Mouse (Mus musculus) intestine, embryonic 14.5 days (tissue): ENCODE measurements around the gene H2-Q2. TPM values are rescaled to one million over a fixed set of nuclear protein-coding genes. Genes with fewer than 3 reads are reported as not detected.
A peak's percentile ranks its signal among the peaks of the same experiment; 100 is the strongest.
"Not testable (repeated sequence)": the region's sequence is repeated elsewhere in the genome, so short reads cannot be mapped to it uniquely, and the experiment has no call there.

Experiments used
- ATAC-seq: fragments of 200-750 bp; cut with Nextera tagmentation; replicated peaks from 2 replicates; pipeline ENCODE4 v1.8.0; 2017; ENCODE audit warnings: low read depth, moderate number of reproducible peaks, moderate TSS enrichment, moderate library complexity; ENCODE audit not compliant: low FRiP score, low TSS enrichment
- DNase-seq: peaks from one replicate; pipeline ENCODE4 v3.0.0-alpha.2; 2018; ENCODE audit warnings: low spot score
- H3K27ac ChIP-seq: fragments of 300-500 bp; sonication (generic); 2 replicates; pipeline ENCODE4 v1.5.1; 2014; ENCODE audit warnings: low read depth, mild to moderate bottlenecking, control low read depth
- H3K27me3 ChIP-seq: fragments of 300-500 bp; sonication (generic); replicated peaks from 2 replicates; pipeline ENCODE4 v1.6.1; 2014; ENCODE audit warnings: low read length, control low read depth; ENCODE audit not compliant: control insufficient read depth, insufficient read depth
- H3K36me3 ChIP-seq: fragments of 300-500 bp; sonication (generic); 2 replicates; pipeline ENCODE4 v1.6.1; 2014; ENCODE audit warnings: low read length, control low read depth; ENCODE audit not compliant: control insufficient read depth, insufficient read depth
- H3K4me1 ChIP-seq: fragments of 300-500 bp; sonication (generic); replicated peaks from 2 replicates; pipeline ENCODE4 v1.6.1; 2014; ENCODE audit warnings: low read length, control low read depth, mixed read lengths; ENCODE audit not compliant: control insufficient read depth, insufficient read depth
- H3K4me2 ChIP-seq: fragments of 300-500 bp; sonication (generic); 2 replicates; pipeline ENCODE4 v1.6.1; 2014; ENCODE audit warnings: low read length
- H3K4me3 ChIP-seq: fragments of 300-500 bp; sonication (generic); 2 replicates; pipeline ENCODE4 v1.5.1; 2014; ENCODE audit warnings: low read depth, low read length, control low read depth, mixed read lengths
- H3K9ac ChIP-seq: fragments of 300-500 bp; sonication (generic); 2 replicates; pipeline ENCODE4 v1.6.1; 2014; ENCODE audit warnings: mild to moderate bottlenecking, low read length
- H3K9me3 ChIP-seq: fragments of 300-500 bp; sonication (generic); 2 replicates; pipeline ENCODE4 v1.6.1; 2016; ENCODE audit warnings: low read length, control low read depth; ENCODE audit not compliant: control insufficient read depth
- WGBS: fragments of 180-500 bp; shearing (Covaris S2); extraction: QIAGEN DNeasy Blood & Tissue Kit; methylation state at CpG from one replicate; pipeline ENCODE4 v1.1.7; 2014; 5-methylcytosine and 5-hydroxymethylcytosine counted together
- polyA plus RNA-seq: library from polyadenylated mRNA; unstranded; fragments of >200 nt; fragmentation: Nextera tagmentation; extraction: Ambion mirVana; gene quantifications from 2 replicates; pipeline ENCODE4 v1.2.1, GENCODE M21; 2014

The H2-Q2 gene
- polyA plus RNA-seq, 1 experiment from 2014 or later, result 37.3 TPM

GRCm38 (mm10) chr17:35318671-35319070 lies 23.4 kb upstream of the H2-Q2 start:
- Histone ChIP-seq H3K27ac (no peak overlapping the region), H3K9ac (no peak overlapping the region), H3K4me1 (no peaks in the 10 kb centered on the region; the same call in 1 of the 2 replicates), H3K4me2 (no peak overlapping the region), H3K4me3 (no peak overlapping the region), H3K36me3 (no peaks in the 10 kb centered on the region), H3K27me3 (peaks cover 22% of the 10 kb centered on the region), H3K9me3 (no peaks in the 10 kb centered on the region)
- DNase-seq (no peak), ATAC-seq (no peak)

DNA sequence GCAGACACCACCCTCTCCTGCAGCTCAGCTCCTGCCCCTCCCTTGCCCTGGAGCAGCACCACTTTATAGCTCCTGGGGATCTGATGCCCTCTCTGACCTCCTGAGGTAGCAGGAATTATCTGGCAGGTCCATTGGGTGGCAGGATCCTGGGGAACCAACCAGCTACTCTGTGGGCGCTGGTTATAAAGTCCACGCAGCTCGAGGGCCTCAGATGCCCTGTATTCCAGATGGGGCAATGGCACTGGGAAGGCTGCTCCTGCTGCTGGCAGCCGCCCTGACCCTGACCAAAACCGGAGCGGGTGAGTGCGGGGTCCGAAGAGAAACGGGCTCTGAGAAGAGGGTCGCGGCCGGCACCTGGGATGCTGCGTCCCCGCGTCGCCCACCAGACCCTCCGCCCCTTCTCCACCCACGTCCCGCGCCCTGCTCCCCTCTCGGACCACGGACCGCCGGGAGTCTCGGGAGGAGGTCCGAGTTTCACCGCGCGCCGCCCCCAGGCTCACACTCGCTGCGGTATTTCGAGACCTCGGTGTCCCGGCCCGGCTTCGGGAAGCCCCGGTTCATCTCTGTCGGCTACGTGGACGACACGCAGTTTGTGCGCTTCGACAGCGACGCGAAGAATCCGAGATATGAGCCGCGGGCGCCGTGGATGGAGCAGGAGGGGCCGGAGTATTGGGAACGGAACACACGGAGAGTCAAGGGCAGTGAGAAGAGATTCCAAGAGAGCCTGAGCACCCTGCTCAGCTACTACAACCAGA lies 21.5 kb upstream of the H2-Q2 start, which contains the start of gene H2-Q1:
Gene H2-Q1 (plus strand): TSS at position 79 of the 755 bp plus-strand sequence.
- WGBS, result 1% methylated on average over 55 of the region's 55 CpGs

GRCm38 (mm10) chr17:35325124-35325523 lies 16.9 kb upstream of the H2-Q2 start:
- DNase-seq, result peak; percentile 43

More for the DNA sequence above, 21.5 kb upstream of the H2-Q2 start, which contains the start of gene H2-Q1:
- Histone ChIP-seq H3K36me3 (no peaks in the 10 kb centered on the region), H3K9me3 (no peaks in the 10 kb centered on the region), H3K27me3 (peaks cover 22% of the 10 kb centered on the region), H3K4me2 (peak within 1 kb of the TSS; percentile 61), H3K4me3 (peak within 1 kb of the TSS; percentile 32), H3K9ac (0 out of 2 replicates have a peak within 1 kb of the TSS, but pooled peaks have one; percentile 20), H3K4me1 (no peaks in the 10 kb centered on the region; the same call in 1 of the 2 replicates), H3K27ac (no peak within 1 kb of the TSS)
- peak; percentile 52 for DNase-seq
- no peak for ATAC-seq

DNA sequence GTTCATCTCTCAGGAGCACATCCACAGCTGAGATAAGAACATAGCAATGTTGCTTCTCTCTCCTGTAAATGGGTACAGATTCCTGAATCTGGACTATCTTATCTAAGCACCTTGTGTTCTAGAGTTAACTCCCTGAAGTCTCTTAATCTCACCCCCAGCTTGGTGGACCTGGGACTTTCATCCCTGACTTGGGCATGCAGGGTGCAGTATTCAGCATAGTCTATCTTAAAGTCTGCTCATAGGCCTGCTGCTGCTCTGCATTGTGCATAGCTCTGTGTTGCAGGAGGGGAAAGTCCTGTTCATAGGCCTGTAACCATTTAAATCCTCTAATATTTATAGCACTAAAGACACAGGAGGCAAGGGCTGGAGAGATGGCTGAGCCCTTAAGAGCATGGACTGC lies 16.0 kb upstream of the H2-Q2 start:
- not testable (repeated sequence) for H3K27me3 ChIP-seq

More at GRCm38 (mm10) chr17:35325124-35325523, 16.9 kb upstream of the H2-Q2 start:
- H3K27me3 ChIP-seq, result peaks cover 18% of the 10 kb centered on the region
- H3K4me2 ChIP-seq, H3K9me3 ChIP-seq, ATAC-seq, H3K4me3 ChIP-seq, H3K9ac ChIP-seq, H3K36me3 ChIP-seq, H3K27ac ChIP-seq, H3K4me1 ChIP-seq: not testable (repeated sequence)
- WGBS, result 52% methylated on average over 1 of the region's 1 CpGs

GRCm38 (mm10) chr17:35329714-35330113 lies 12.3 kb upstream of the H2-Q2 start:
- WGBS, result 54% methylated on average over 3 of the region's 3 CpGs
- H3K4me1 ChIP-seq, H3K27me3 ChIP-seq, H3K36me3 ChIP-seq, H3K4me3 ChIP-seq, DNase-seq, H3K4me2 ChIP-seq, H3K9me3 ChIP-seq, ATAC-seq, H3K9ac ChIP-seq, H3K27ac ChIP-seq: not testable (repeated sequence)

More for the DNA sequence above, 16.0 kb upstream of the H2-Q2 start:
- DNase-seq, result peak; percentile 34
- not testable (repeated sequence) for H3K9me3 ChIP-seq, H3K4me1 ChIP-seq, H3K4me3 ChIP-seq, H3K4me2 ChIP-seq, H3K9ac ChIP-seq, H3K27ac ChIP-seq, ATAC-seq, H3K36me3 ChIP-seq

DNA sequence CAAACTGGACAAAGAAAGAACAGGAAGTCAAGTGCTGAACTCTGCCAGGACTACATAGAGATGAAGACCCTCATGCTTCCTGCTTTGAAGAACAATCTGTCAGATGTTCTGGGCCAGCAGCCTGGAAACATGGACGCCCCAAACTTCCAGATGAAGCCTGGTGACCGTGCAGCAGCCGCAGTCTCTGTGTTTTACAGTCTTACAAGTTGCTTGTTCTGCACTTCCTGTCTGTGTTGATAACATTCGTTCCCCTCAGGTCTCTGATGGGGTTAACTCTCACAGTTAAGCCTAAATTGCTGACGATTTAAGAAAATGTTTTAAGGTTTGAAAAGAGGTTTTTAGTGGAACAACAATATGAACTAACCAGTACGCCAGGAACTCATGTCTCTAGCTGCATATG lies 10.5 kb upstream of the H2-Q2 start:
- not testable (repeated sequence) for DNase-seq, H3K4me2 ChIP-seq, H3K27me3 ChIP-seq, H3K4me3 ChIP-seq, H3K36me3 ChIP-seq, H3K9me3 ChIP-seq, H3K9ac ChIP-seq, H3K4me1 ChIP-seq, H3K27ac ChIP-seq, ATAC-seq
- 53% methylated on average over 6 of the region's 6 CpGs for WGBS

DNA sequence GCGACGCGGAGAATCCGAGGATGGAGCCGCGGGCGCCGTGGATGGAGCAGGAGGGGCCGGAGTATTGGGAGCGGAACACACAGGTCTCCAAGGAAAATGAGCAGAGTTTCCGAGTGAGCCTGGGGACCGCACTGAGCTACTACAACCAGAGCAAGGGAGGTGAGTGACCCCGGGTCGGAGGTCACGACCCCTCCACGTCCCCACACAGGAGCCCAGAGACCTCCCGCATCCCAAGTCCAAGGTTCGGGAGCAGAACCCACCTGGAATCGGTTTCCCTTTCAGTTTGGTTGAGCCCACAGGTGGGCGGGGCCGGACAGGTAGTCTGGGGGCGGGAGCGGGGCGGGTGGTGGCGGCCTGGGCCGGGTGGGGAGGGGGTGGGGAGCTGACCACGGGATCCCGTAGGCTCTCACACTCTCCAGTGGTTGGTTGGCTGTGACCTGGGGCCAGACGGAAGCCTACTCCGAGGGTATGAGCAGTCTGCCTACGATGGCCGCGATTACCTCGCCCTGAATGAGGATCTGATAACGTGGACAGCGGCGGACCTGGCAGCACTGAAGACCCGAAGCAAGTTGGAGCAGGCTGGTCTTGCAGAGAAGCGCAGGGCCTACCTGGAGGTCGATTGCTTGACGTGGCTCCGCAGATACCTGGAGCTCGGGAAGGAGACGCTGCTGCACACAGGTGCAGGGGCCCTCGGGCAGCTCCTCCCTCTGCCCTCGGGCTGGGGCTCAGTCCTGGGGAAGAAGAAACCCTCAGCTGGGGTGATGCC lies 852 bp downstream of the H2-Q2 start:
- 3% methylated on average over 45 of the region's 46 CpGs for WGBS
- peak; percentile 59 for DNase-seq

DNA sequence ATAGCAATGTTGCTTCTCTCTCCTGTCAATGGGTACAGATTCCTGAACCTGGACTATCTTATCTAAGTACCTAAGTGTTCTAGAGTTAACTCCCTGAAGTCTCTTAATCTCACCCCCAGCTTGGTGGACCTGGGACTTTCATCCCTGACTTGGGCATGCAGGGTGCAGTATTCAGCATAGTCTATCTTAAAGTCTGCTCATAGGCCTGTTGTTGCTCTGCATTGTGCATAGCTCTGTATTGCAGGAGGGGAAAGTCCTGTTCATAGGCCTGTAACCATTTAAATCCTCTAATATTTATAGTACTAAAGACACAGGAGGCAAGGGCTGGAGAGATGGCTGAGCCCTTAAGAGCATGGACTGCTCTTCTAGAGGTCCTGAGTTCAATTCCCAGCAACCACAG lies 5.6 kb downstream of the H2-Q2 start:
- not testable (repeated sequence) for H3K36me3 ChIP-seq, H3K27me3 ChIP-seq, H3K27ac ChIP-seq, H3K9me3 ChIP-seq, DNase-seq, H3K9ac ChIP-seq, H3K4me3 ChIP-seq, ATAC-seq, H3K4me1 ChIP-seq, H3K4me2 ChIP-seq

More for the DNA sequence above, 852 bp downstream of the H2-Q2 start:
- no peaks in the 10 kb centered on the region for H3K36me3 ChIP-seq
- H3K9ac ChIP-seq, result 0 out of 2 replicates have a peak overlapping the region, but pooled peaks have one; percentile 27
- peak overlapping the region; percentile 37 for H3K4me3 ChIP-seq
- H3K27ac ChIP-seq, result no peak overlapping the region
- peaks cover 29% of the 10 kb centered on the region for H3K27me3 ChIP-seq
- H3K9me3 ChIP-seq, result no peaks in the 10 kb centered on the region
- peak; percentile 70 for ATAC-seq
- peak overlapping the region; percentile 56 for H3K4me2 ChIP-seq
- no peaks in the 10 kb centered on the region for H3K4me1 ChIP-seq
